Mouse (Mus musculus) heart, postnatal 0 days (tissue): ENCODE results near the gene Fbxl4.

Source experiments
- CTCF ChIP-seq: IDR thresholded peaks from 2 replicates; pipeline ENCODE4 v1.5.1; 2016; ENCODE audit warnings: antibody characterized with exemption, control low read depth, low read depth
- EP300 ChIP-seq: IDR thresholded peaks from 2 replicates; pipeline ENCODE4 v1.6.1; 2016; ENCODE audit warnings: antibody characterized with exemption, low read depth

DNA sequence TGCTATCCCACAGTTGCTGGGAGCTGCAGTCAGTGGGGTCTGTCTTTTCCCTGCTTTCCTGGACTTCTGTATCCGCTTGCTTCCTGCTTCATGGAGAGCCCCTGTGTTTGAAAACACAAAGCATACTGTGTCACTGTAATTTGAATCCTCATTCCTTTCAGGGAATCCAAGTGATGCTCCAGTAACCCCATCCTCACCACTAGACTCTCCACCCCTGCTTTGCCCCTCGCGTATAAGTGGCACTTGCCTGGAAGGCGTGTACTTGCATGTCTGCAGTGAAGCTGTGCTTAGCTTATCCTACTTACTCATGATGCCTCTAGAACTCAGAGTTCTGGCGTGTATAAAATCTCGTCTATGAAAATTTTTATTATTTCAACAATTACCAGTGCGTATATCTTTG, 32.7 kb downstream of the Fbxl4 start:
- no peak for TF ChIP-seq CTCF
- TF ChIP-seq EP300: no peak
